Mouse (Mus musculus): Measurements from ENCODE around the gene Adora1. TPM values are rescaled to one million over a fixed set of nuclear protein-coding genes. Genes with fewer than 3 reads are reported as not detected.

Adora1 gene
- total and polyA plus RNA-seq, 3 experiments = not detected

DNA sequence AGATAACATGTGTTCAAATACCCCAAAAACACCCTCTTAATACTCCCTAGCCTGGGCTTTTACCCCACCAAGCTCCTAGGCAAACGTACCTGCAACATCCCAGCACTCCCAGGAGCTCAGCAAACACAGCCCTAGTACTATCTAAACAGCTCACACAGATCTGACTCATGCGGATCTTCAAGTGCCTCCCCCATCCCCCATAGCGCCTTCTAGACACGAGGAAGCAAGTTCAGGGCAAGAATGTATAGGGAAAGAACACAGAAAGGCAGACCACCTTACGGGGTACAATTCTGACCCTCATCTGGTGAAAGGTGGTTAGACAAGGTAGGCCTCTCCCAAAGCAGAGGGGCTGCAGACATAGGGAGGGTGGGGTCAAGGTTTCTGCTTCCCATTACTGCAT is 29.1 kb downstream of the Adora1 start:
- no peak overlapping the region for H3K27ac ChIP-seq (ENCODE audit: control insufficient read depth, low read depth, low read length)
- peak; percentile 72 for DNase-seq (ENCODE audit: low read depth, low spot score)
- TF ChIP-seq EP300 (IDR thresholded peaks at IDR 0.05; ENCODE audit: low read depth in 1 of 2, low read length in 2 of 2) (peak in 1 of 2 experiments; percentile 23; a peak in 1 of 4 replicates), POLR2AphosphoS2 (IDR thresholded peaks at IDR 0.05; ENCODE audit: low read length) (no peak), RCOR1 (IDR thresholded peaks at IDR 0.05; ENCODE audit: low read depth, low read length) (0 out of 2 replicates have a peak, but pooled peaks have one; percentile 2), MXI1 (IDR thresholded peaks at IDR 0.05; ENCODE audit: low read depth, low read length) (no peak), ELF1 (IDR thresholded peaks at IDR 0.05; ENCODE audit: low read depth, low read length) (no peak), TBP (IDR thresholded peaks at IDR 0.05; ENCODE audit: low read depth, low read length) (no peak), CHD2 (IDR thresholded peaks at IDR 0.05; ENCODE audit: low read length) (peak; percentile 29; the same call in 1 of the 2 replicates)
- 0 out of 4 replicates have a peak, but pooled peaks cover 0 to under 1% of the 10 kb centered on the region in 2 experiments for H3K27me3 ChIP-seq (ENCODE audit: control insufficient read depth in 1 of 2, insufficient read depth in 2 of 2, low read length in 2 of 2)
- peaks cover 0 to 13% of the 10 kb centered on the region in 2 experiments; a peak in 2 of 4 replicates for H3K36me3 ChIP-seq (ENCODE audit: control insufficient read depth in 1 of 2, insufficient read depth in 2 of 2, low read length in 2 of 2)
- H3K9me3 ChIP-seq (replicated peaks; ENCODE audit: insufficient read depth, low read length) = no peaks in the 10 kb centered on the region
- no peak overlapping the region for H3K9ac ChIP-seq (ENCODE audit: control insufficient read depth, low read depth, low read length, poor library complexity, severe bottlenecking)
- peaks cover 0 to 16% of the 10 kb centered on the region in 2 experiments; a peak in 2 of 4 replicates for H3K4me1 ChIP-seq (ENCODE audit: control insufficient read depth in 1 of 2, insufficient read depth in 2 of 2, low read length in 2 of 2)
- no peak overlapping the region for H3K4me3 ChIP-seq (ENCODE audit: control insufficient read depth in 1 of 2, insufficient read depth in 1 of 2, low read depth in 2 of 2, low read length in 2 of 2)
- H3K79me2 ChIP-seq (ENCODE audit: control insufficient read depth, insufficient read depth, low read length, poor library complexity) = no peaks in the 10 kb centered on the region

DNA sequence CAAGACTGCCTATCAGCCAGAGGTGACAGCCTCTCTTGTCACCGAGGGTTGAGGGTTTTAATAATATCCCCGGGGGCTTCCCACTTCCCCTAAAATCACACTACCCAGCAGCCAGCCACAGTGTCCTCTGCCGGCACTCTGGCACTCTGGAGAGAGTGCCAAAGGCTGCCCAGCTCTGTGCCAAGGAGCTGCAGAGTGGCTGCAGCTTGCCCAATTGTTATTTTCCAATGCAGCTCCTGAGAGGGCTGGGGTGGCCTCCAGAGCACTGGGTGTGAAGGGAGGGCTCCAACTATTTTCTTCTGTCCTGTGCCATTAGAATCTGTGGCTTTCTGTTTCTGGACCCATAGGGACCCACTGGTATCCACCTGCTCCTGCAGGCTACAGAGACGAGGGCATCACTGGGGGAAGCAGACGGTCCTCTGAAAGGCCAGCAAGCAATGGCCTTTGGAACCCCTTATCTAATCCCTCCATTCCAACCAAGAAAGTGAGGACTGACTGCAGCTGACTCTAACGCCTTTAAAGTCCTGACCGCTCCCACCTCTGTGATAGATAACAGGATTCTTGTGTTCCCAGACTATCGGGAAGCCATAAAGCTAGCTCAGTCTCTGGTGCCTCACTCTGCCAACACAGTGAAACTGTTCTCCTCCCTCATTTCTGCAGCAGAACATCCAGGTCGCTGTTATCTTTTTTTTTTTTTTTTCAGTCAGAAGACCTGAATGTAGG is 29.8 kb downstream of the Adora1 start:
- no peak overlapping the region for H3K4me3 ChIP-seq (ENCODE audit: control insufficient read depth in 1 of 2, insufficient read depth in 1 of 2, low read depth in 2 of 2, low read length in 2 of 2)
- no peak overlapping the region for H3K27ac ChIP-seq (ENCODE audit: control insufficient read depth, low read depth, low read length)
- peaks cover 0 to 13% of the 10 kb centered on the region in 2 experiments; a peak in 2 of 4 replicates for H3K36me3 ChIP-seq (ENCODE audit: control insufficient read depth in 1 of 2, insufficient read depth in 2 of 2, low read length in 2 of 2)
- H3K27me3 ChIP-seq (ENCODE audit: control insufficient read depth in 1 of 2, insufficient read depth in 2 of 2, low read length in 2 of 2) = no peaks in the 10 kb centered on the region
- TF ChIP-seq CHD2 (IDR thresholded peaks at IDR 0.05; ENCODE audit: low read length) (no peak), GATA1 (IDR thresholded peaks at IDR 0.05; ENCODE audit: low read depth, low read length) (peak; percentile 31; the same call in 1 of the 2 replicates), E2F4 (IDR thresholded peaks at IDR 0.05; ENCODE audit: borderline replicate concordance, low read depth, low read length) (no peak), ZKSCAN1 (IDR thresholded peaks at IDR 0.05; ENCODE audit: low read depth, low read length) (no peak), RCOR1 (IDR thresholded peaks at IDR 0.05; ENCODE audit: low read depth, low read length) (0 out of 2 replicates have a peak, but pooled peaks have one; percentile 20), JUND (IDR thresholded peaks at IDR 0.05; ENCODE audit: low read depth, low read length) (no peak), ELF1 (IDR thresholded peaks at IDR 0.05; ENCODE audit: low read depth, low read length) (no peak), HCFC1 (IDR thresholded peaks at IDR 0.05; ENCODE audit: low read depth, low read length) (no peak), MYB (IDR thresholded peaks at IDR 0.05; ENCODE audit: low read depth, low read length) (no peak), TCF12 (IDR thresholded peaks at IDR 0.05; ENCODE audit: low read depth, low read length) (no peak), POLR2AphosphoS5 (IDR thresholded peaks at IDR 0.05; ENCODE audit: borderline replicate concordance, low read depth, low read length) (no peak), TAL1 (IDR thresholded peaks at IDR 0.05; ENCODE audit: low read length) (peak; percentile 24), ZMIZ1 (IDR thresholded peaks at IDR 0.05; ENCODE audit: low read depth, low read length) (no peak), ZNF384 (IDR thresholded peaks at IDR 0.05; ENCODE audit: low read depth, low read length) (peak; percentile 85), GABPA (IDR thresholded peaks at IDR 0.05; ENCODE audit: low read depth, low read length) (no peak)
- no peak for DNase-seq (ENCODE audit: low read depth, low spot score)
- H3K9me3 ChIP-seq (replicated peaks; ENCODE audit: insufficient read depth, low read length) = no peaks in the 10 kb centered on the region
- H3K4me1 ChIP-seq (ENCODE audit: control insufficient read depth in 1 of 2, insufficient read depth in 2 of 2, low read length in 2 of 2) = peaks cover 0 to 16% of the 10 kb centered on the region in 2 experiments; a peak in 2 of 4 replicates
- H3K9ac ChIP-seq (ENCODE audit: control insufficient read depth, low read depth, low read length, poor library complexity, severe bottlenecking) = no peak overlapping the region
- no peaks in the 10 kb centered on the region for H3K79me2 ChIP-seq (ENCODE audit: control insufficient read depth, insufficient read depth, low read length, poor library complexity)
